Mouse (Mus musculus) G1E (cell line): ENCODE measurements around the gene Gm10251.
"Not testable (repeated sequence)": the region's sequence is repeated elsewhere in the genome, so short reads cannot be mapped to it uniquely, and the experiment has no call there.

Source experiments
- CTCF ChIP-seq: IDR thresholded peaks from 2 replicates; pipeline ENCODE4 v1.5.1; 2012; ENCODE audit warnings: low read depth, low read length, inconsistent platforms, mixed read lengths
- GATA1 ChIP-seq: IDR thresholded peaks from 2 replicates; pipeline ENCODE4 v1.6.1; 2012; ENCODE audit warnings: borderline replicate concordance, low read length, inconsistent platforms, mixed read lengths
- POLR2AphosphoS5 ChIP-seq: IDR thresholded peaks from 2 replicates; pipeline ENCODE4 v1.6.1; 2012; ENCODE audit warnings: low read depth, low read length, inconsistent platforms; ENCODE audit not compliant: insufficient replicate concordance
- TAL1 ChIP-seq: conservative IDR thresholded peaks from 2 replicates; pipeline ENCODE4 v1.6.1; 2012; ENCODE audit warnings: low read depth, low read length, inconsistent platforms, mixed read lengths

GRCm38 (mm10) chr14:6606436-6606835 is 77.5 kb downstream of the Gm10251 start:
- TF ChIP-seq CTCF, TAL1, GATA1, POLR2AphosphoS5: not testable (repeated sequence)
